Mouse (Mus musculus): ENCODE data around the gene Rpl23. TPM values are rescaled to one million over a fixed set of nuclear protein-coding genes. Genes with fewer than 3 reads are reported as not detected.
A peak's percentile ranks its signal among the peaks of the same experiment; 100 is the strongest.

The Rpl23 gene
- polyA plus RNA-seq, 1 experiment from 2014 or later = 299 TPM

- peak overlapping the region; percentile 46 for H3K9ac ChIP-seq (ENCODE audit: low read length)
- no peaks in the 10 kb centered on the region; the same call in 1 of the 2 replicates for H3K36me3 ChIP-seq (ENCODE audit: control insufficient read depth, insufficient read depth)
- no peaks in the 10 kb centered on the region for H3K27me3 ChIP-seq (ENCODE audit: control insufficient read depth, insufficient read depth, low read length)
- peaks cover 80% of the 10 kb centered on the region for H3K4me1 ChIP-seq (ENCODE audit: control insufficient read depth, insufficient read depth, low read length)
- WGBS = 7% methylated on average over 9 of the region's 9 CpGs
- H3K4me3 ChIP-seq (ENCODE audit: low read length) = peak overlapping the region; percentile 23
- H3K4me2 ChIP-seq (ENCODE audit: low read depth, low read length) = peak overlapping the region; percentile 67
- H3K27ac ChIP-seq (ENCODE audit: low read length) = peak overlapping the region; percentile 90
- peak; percentile 15; the same call in 1 of the 2 replicates for ATAC-seq (replicated peaks; ENCODE audit: extremely low read depth, insufficient read depth, low FRiP score)
- no peaks in the 10 kb centered on the region for H3K9me3 ChIP-seq (replicated peaks; ENCODE audit: control insufficient read depth, low read length)
Observed at GRCm38 (mm10) chr11:97804841-97805661, 22.8 kb upstream of the Rpl23 start.

GRCm38 (mm10) chr11:97803847-97804246 is 21.6 kb upstream of the Rpl23 start:
- Histone ChIP-seq H3K4me3 (ENCODE audit: low read length) (no peak overlapping the region), H3K9me3 (replicated peaks; ENCODE audit: control insufficient read depth, low read length) (no peaks in the 10 kb centered on the region), H3K36me3 (ENCODE audit: control insufficient read depth, insufficient read depth) (no peaks in the 10 kb centered on the region; the same call in 1 of the 2 replicates), H3K4me2 (ENCODE audit: low read depth, low read length) (no peak overlapping the region), H3K27ac (ENCODE audit: low read length) (peak overlapping the region; percentile 90), H3K27me3 (ENCODE audit: control insufficient read depth, insufficient read depth, low read length) (no peaks in the 10 kb centered on the region), H3K4me1 (ENCODE audit: control insufficient read depth, insufficient read depth, low read length) (peaks cover 70% of the 10 kb centered on the region), H3K9ac (ENCODE audit: low read length) (no peak overlapping the region)
- WGBS = 61% methylated on average over 5 of the region's 5 CpGs
- no peak for ATAC-seq (replicated peaks; ENCODE audit: extremely low read depth, insufficient read depth, low FRiP score)

GRCm38 (mm10) chr11:97802495-97802894 is 20.3 kb upstream of the Rpl23 start:
- H3K4me1 ChIP-seq (ENCODE audit: control insufficient read depth, insufficient read depth, low read length) = peaks cover 61% of the 10 kb centered on the region
- no peak for ATAC-seq (replicated peaks; ENCODE audit: extremely low read depth, insufficient read depth, low FRiP score)
- H3K9me3 ChIP-seq (replicated peaks; ENCODE audit: control insufficient read depth, low read length) = no peaks in the 10 kb centered on the region
- 60% methylated on average over 6 of the region's 6 CpGs for WGBS
- H3K4me3 ChIP-seq (ENCODE audit: low read length) = no peak overlapping the region
- H3K4me2 ChIP-seq (ENCODE audit: low read depth, low read length) = peak overlapping the region; percentile 94; the same call in 1 of the 2 replicates
- no peak overlapping the region for H3K9ac ChIP-seq (ENCODE audit: low read length)
- no peaks in the 10 kb centered on the region for H3K36me3 ChIP-seq (ENCODE audit: control insufficient read depth, insufficient read depth)
- no peak overlapping the region for H3K27ac ChIP-seq (ENCODE audit: low read length)
- no peaks in the 10 kb centered on the region for H3K27me3 ChIP-seq (ENCODE audit: control insufficient read depth, insufficient read depth, low read length)

- Histone ChIP-seq H3K4me3 (ENCODE audit: low read length) (peak overlapping the region; percentile 84; the same call in 1 of the 2 replicates), H3K27ac (ENCODE audit: low read length) (peak overlapping the region; percentile 97; the same call in 1 of the 2 replicates), H3K4me2 (ENCODE audit: low read depth, low read length) (peak overlapping the region; percentile 94), H3K27me3 (ENCODE audit: control insufficient read depth, insufficient read depth, low read length) (no peaks in the 10 kb centered on the region), H3K4me1 (ENCODE audit: control insufficient read depth, insufficient read depth, low read length) (peaks cover 60% of the 10 kb centered on the region), H3K36me3 (ENCODE audit: control insufficient read depth, insufficient read depth) (no peaks in the 10 kb centered on the region), H3K9me3 (replicated peaks; ENCODE audit: control insufficient read depth, low read length) (no peaks in the 10 kb centered on the region), H3K9ac (ENCODE audit: low read length) (peak overlapping the region; percentile 94; the same call in 1 of the 2 replicates)
- 27% methylated on average over 1 of the region's 1 CpGs for WGBS
- no peak for ATAC-seq (replicated peaks; ENCODE audit: extremely low read depth, insufficient read depth, low FRiP score)
Observed at GRCm38 (mm10) chr11:97802194-97802470, 19.9 kb upstream of the Rpl23 start.

- 27% methylated on average over 8 of the region's 8 CpGs for WGBS
- no peaks in the 10 kb centered on the region for H3K36me3 ChIP-seq (ENCODE audit: control insufficient read depth, insufficient read depth)
Observed at GRCm38 (mm10) chr11:97801409-97802193, 19.4 kb upstream of the Rpl23 start.

GRCm38 (mm10) chr11:97800691-97801408 is 18.6 kb upstream of the Rpl23 start:
- Histone ChIP-seq H3K27me3 (ENCODE audit: control insufficient read depth, insufficient read depth, low read length) (no peaks in the 10 kb centered on the region), H3K4me3 (ENCODE audit: low read length) (peak overlapping the region; percentile 84), H3K4me2 (ENCODE audit: low read depth, low read length) (peak overlapping the region; percentile 94), H3K9ac (ENCODE audit: low read length) (peak overlapping the region; percentile 94), H3K36me3 (ENCODE audit: control insufficient read depth, insufficient read depth) (no peaks in the 10 kb centered on the region), H3K9me3 (replicated peaks; ENCODE audit: control insufficient read depth, low read length) (no peaks in the 10 kb centered on the region), H3K27ac (ENCODE audit: low read length) (peak overlapping the region; percentile 97), H3K4me1 (ENCODE audit: control insufficient read depth, insufficient read depth, low read length) (peaks cover 49% of the 10 kb centered on the region)
- ATAC-seq (replicated peaks; ENCODE audit: extremely low read depth, insufficient read depth, low FRiP score) = no peak
- 5% methylated on average over 17 of the region's 17 CpGs for WGBS

More at GRCm38 (mm10) chr11:97801409-97802193, 19.4 kb upstream of the Rpl23 start:
- Histone ChIP-seq H3K9me3 (replicated peaks; ENCODE audit: control insufficient read depth, low read length) (no peaks in the 10 kb centered on the region), H3K27ac (ENCODE audit: low read length) (peak overlapping the region; percentile 97), H3K27me3 (ENCODE audit: control insufficient read depth, insufficient read depth, low read length) (no peaks in the 10 kb centered on the region), H3K9ac (ENCODE audit: low read length) (peak overlapping the region; percentile 94), H3K4me2 (ENCODE audit: low read depth, low read length) (peak overlapping the region; percentile 94), H3K4me1 (ENCODE audit: control insufficient read depth, insufficient read depth, low read length) (peaks cover 56% of the 10 kb centered on the region), H3K4me3 (ENCODE audit: low read length) (peak overlapping the region; percentile 84)
- ATAC-seq (replicated peaks; ENCODE audit: extremely low read depth, insufficient read depth, low FRiP score) = no peak

GRCm38 (mm10) chr11:97799994-97800690 is 17.9 kb upstream of the Rpl23 start:
- Histone ChIP-seq H3K4me1 (ENCODE audit: control insufficient read depth, insufficient read depth, low read length) (peaks cover 42% of the 10 kb centered on the region), H3K4me2 (ENCODE audit: low read depth, low read length) (peak overlapping the region; percentile 94), H3K36me3 (ENCODE audit: control insufficient read depth, insufficient read depth) (no peaks in the 10 kb centered on the region), H3K27ac (ENCODE audit: low read length) (peak overlapping the region; percentile 97), H3K4me3 (ENCODE audit: low read length) (peak overlapping the region; percentile 84), H3K9me3 (replicated peaks; ENCODE audit: control insufficient read depth, low read length) (no peaks in the 10 kb centered on the region), H3K9ac (ENCODE audit: low read length) (peak overlapping the region; percentile 94), H3K27me3 (ENCODE audit: control insufficient read depth, insufficient read depth, low read length) (no peaks in the 10 kb centered on the region)
- ATAC-seq (replicated peaks; ENCODE audit: extremely low read depth, insufficient read depth, low FRiP score) = peak; percentile 70
- WGBS = 0% methylated on average over 30 of the region's 43 CpGs

GRCm38 (mm10) chr11:97799146-97799993 is 17.1 kb upstream of the Rpl23 start:
- WGBS = under 1% methylated on average over 71 of the region's 71 CpGs
- Histone ChIP-seq H3K9me3 (replicated peaks; ENCODE audit: control insufficient read depth, low read length) (no peaks in the 10 kb centered on the region), H3K4me1 (ENCODE audit: control insufficient read depth, insufficient read depth, low read length) (peaks cover 34% of the 10 kb centered on the region), H3K4me2 (ENCODE audit: low read depth, low read length) (peak overlapping the region; percentile 94), H3K27ac (ENCODE audit: low read length) (peak overlapping the region; percentile 97), H3K36me3 (ENCODE audit: control insufficient read depth, insufficient read depth) (no peaks in the 10 kb centered on the region), H3K27me3 (ENCODE audit: control insufficient read depth, insufficient read depth, low read length) (no peaks in the 10 kb centered on the region), H3K4me3 (ENCODE audit: low read length) (peak overlapping the region; percentile 84), H3K9ac (ENCODE audit: low read length) (peak overlapping the region; percentile 94)
- ATAC-seq (replicated peaks; ENCODE audit: extremely low read depth, insufficient read depth, low FRiP score) = peak; percentile 82
